Mouse (Mus musculus) cortical plate, adult 2 months (tissue): ENCODE results near the gene Arpc1b. TPM values are rescaled to one million over a fixed set of nuclear protein-coding genes. Genes with fewer than 3 reads are reported as not detected.

Experiments
- H3K27ac ChIP-seq: fragments of 200-500 bp; 2 replicates; pipeline ENCODE4 v1.5.1; 2012; ENCODE audit warnings: low read length, control low read depth, inconsistent platforms; ENCODE audit not compliant: insufficient read depth
- H3K4me1 ChIP-seq: fragments of 200-500 bp; 2 replicates; pipeline ENCODE4 v1.6.1; 2011; ENCODE audit warnings: low read length; ENCODE audit not compliant: control insufficient read depth, insufficient read depth
- H3K4me3 ChIP-seq: fragments of 200-500 bp; 2 replicates; pipeline ENCODE4 v1.5.1; 2011; ENCODE audit warnings: mild to moderate bottlenecking, low read length, control low read depth; ENCODE audit not compliant: insufficient read depth
- CTCF ChIP-seq: fragments of 200-500 bp; IDR thresholded peaks from 2 replicates; pipeline ENCODE4 v1.5.1; 2011; ENCODE audit warnings: mild to moderate bottlenecking, control low read depth, low read length; ENCODE audit not compliant: insufficient read depth; ENCODE audit errors: extremely low read depth
- POLR2A ChIP-seq: fragments of 200-500 bp; IDR thresholded peaks from 2 replicates; pipeline ENCODE4 v1.6.1; 2011; ENCODE audit warnings: mild to moderate bottlenecking, low read length, control low read depth; ENCODE audit not compliant: insufficient read depth; ENCODE audit errors: extremely low read depth
- polyA plus RNA-seq: library from polyadenylated mRNA; depleted of rRNA; stranded (reverse); fragments of >200 nt; gene quantifications from 2 replicates; pipeline ENCODE4 v1.2.3, GENCODE M21; 2012

The Arpc1b gene
- polyA plus RNA-seq, 1 experiment, result 84.6 TPM

DNA sequence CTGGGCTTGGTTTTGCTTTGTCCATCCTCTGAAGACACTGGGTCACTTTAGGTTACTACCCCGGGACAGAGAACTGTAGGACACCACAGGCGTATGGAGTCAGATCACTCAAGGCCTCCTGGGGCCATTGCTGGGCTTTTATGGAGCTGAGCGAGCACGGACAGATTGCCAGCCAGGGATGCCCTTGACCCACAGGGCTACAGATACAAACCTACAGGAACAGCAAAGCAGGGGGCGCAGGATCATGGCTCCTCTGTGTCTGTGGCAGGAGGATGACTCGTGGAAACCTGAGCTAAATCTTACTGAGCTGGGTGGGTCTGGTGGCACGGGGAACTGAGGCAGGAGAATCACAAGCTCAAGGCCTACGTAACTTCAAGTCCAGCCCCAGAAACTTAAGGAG lies 1.4 kb upstream of the Arpc1b start:
- Histone ChIP-seq H3K4me3 (no peak overlapping the region), H3K4me1 (no peaks in the 10 kb centered on the region), H3K27ac (no peak overlapping the region)
- no peak for TF ChIP-seq POLR2A
- no peak for TF ChIP-seq CTCF

DNA sequence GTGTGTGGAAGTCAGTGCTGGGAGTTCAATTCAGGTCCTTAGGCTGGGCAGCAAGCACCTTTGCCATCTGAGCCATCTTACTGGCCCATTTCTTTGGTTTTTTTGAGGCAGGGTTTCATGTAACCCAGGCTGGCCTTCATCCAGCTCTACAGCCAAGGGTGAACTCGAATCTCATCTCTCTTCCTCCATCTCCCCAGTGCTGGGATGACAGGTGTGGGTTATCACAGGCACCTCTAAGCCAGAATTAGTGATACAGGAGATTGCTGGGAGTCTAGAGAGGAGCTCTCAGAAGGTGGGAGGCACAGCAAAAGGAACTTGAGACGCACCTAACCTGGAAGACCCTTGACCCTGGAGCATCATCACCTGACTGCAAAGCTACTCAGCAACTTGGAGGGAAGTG lies 599 bp upstream of the Arpc1b start:
- Histone ChIP-seq H3K4me3 (no peak overlapping the region), H3K27ac (no peak overlapping the region), H3K4me1 (no peaks in the 10 kb centered on the region)
- TF ChIP-seq CTCF (no peak), POLR2A (no peak)

DNA sequence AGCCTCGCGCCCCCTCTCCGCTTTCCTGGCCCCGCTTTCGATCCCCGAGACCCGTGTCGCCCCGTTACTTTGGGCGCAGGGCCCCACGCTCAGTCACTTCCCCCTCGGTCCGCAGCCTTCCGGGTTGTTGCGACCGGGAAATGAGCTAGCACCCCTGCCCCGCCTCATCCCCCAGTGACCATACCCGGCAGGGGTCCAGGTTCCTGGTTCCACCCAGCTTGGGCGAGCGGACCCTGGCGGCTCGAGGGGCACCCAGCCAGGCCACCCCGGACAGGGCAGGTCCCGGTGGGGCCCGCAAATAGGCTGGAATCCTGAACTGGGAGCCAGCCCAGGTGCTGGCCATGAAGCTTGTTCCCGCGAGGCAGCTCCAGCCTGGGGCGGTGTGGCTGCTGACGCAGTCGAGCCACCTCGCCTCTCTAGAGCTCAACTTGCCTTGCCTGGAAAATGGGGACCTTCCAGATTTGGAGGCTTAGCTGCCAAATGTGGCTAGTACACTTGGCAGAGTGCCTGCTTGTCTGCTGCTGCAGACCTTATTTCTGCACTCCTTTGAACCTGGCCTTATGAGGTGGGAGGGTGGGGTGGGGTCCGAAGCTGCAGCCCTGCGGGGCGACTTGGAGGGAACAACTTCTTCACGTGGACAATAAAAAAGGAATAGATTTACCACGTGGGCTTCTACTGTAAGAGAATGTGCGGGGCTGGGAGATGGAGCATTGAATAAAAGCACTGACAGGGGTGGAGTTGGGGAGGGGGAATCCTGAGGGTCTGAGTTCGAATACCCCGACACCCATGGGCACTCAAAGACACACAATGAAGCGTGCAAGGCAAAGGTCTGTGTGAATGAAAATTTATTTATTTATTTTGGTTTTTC lies 825 bp downstream of the Arpc1b start:
- no peaks in the 10 kb centered on the region for H3K4me1 ChIP-seq
- H3K27ac ChIP-seq, result peak overlapping the region; percentile 67
- no peak for TF ChIP-seq CTCF
- TF ChIP-seq POLR2A, result no peak
- H3K4me3 ChIP-seq, result peak overlapping the region; percentile 61

DNA sequence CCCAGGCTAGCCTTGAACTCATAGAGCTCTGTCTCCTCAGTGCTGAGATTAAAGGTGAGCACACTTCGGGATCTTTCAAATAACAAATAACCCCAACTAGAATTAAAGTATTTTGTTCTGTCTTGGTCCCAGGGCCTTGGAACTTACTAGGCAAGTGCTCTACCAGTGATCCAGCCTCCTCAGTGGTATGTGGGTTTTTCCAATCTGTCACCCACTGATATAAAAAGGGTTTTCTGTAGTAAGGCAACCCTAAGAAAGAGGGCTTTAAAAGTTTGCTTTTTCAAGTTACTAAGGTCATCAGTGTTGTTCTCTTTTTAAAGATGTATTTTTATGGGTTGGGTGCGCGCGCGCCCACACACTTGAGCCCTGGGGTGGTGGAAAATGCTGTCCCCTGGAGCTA lies 1.7 kb downstream of the Arpc1b start:
- Histone ChIP-seq H3K4me1 (no peaks in the 10 kb centered on the region), H3K4me3 (no peak overlapping the region), H3K27ac (0 out of 2 replicates have a peak overlapping the region, but pooled peaks have one; percentile 5)
- TF ChIP-seq CTCF, result no peak
- TF ChIP-seq POLR2A, result no peak

DNA sequence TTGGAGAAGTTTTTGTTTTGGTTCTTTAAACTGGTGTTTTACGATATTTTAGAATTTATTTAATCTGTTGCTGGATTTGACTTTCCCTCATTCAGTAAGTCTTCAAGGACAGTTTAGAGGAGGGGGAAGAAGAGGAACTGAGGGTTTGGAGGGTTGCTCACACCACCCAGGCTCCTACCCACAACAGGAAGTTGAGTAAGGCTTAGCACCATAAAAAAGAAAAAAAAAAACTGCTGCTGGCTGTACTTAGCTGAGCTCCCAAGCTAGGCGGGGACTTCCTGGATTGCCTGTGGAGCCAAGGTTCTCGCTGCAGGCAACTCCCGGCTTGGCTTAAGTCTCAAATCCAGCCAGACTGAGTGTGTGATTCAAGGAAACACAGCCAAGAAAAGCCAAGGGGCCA lies 2.3 kb downstream of the Arpc1b start:
- Histone ChIP-seq H3K27ac (0 out of 2 replicates have a peak overlapping the region, but pooled peaks have one; percentile 5), H3K4me3 (no peak overlapping the region), H3K4me1 (no peaks in the 10 kb centered on the region)
- no peak for TF ChIP-seq CTCF
- TF ChIP-seq POLR2A, result no peak

DNA sequence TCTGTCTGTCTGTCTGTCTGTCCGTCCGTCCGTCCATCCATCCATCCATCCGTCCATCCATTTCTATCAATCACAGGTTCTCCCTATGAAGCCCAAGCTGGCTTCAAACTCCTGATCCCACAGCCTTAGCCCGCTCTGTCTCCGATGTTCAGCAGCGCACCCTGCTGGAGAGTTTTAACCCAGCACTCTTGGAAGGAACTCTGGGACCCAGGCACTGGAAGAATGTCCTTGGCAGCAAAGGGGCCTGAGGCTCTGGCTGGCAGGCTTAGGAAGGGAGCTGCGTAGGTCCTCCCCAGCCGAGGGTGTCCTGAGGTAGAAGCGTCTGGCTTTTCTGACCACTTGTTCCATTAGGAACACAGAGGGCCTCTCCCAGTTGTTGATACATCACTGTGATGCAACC lies 2.9 kb downstream of the Arpc1b start:
- H3K4me1 ChIP-seq, result no peaks in the 10 kb centered on the region
- H3K4me3 ChIP-seq, result no peak overlapping the region
- TF ChIP-seq CTCF (peak; percentile 45), POLR2A (no peak)
- H3K27ac ChIP-seq, result peak overlapping the region; percentile 24; the same call in 1 of the 2 replicates

DNA sequence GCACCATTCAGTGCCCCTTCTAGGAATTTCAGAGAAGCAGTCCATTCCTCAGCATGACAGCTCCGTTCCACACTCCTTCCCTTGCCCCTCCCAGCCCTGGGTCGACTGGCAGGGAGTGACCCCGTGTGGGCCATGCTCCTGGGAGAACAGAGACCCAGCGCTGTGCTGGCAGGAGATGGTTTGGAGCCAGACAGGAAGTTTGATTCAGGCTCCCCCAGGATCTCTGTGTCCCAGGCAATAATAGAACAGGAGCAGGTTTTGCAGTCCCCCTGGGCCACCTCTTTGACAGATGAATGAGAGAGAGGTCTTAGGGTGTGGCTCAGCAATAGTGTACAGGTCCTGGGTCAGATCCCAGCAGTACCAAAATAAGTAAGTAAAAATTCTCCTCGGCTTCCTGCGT lies 4.0 kb downstream of the Arpc1b start:
- TF ChIP-seq POLR2A, result no peak
- no peak for TF ChIP-seq CTCF
- no peak overlapping the region for H3K4me3 ChIP-seq
- no peaks in the 10 kb centered on the region for H3K4me1 ChIP-seq
- H3K27ac ChIP-seq, result no peak overlapping the region

DNA sequence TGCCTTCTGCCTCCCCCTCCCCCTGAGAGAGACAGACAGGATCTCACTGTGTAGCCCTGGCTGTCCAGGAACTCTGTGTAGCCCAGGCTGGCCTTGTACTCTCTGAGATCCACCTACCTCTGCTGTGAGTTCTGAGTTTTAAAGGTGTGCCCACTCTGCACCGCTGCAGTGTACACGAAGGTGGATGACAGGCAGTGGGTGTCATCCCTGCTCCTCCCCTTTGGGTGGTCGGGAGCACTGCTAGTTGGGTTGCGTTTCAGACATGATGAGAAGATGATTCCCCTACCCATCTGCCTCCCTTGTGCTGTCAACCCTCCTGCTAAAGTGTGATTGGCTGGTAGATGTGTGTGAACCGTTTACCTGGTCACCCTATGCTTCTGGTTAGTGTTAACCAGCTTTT lies 4.4 kb downstream of the Arpc1b start:
- TF ChIP-seq CTCF, result no peak
- no peak for TF ChIP-seq POLR2A
- Histone ChIP-seq H3K4me3 (no peak overlapping the region), H3K27ac (no peak overlapping the region), H3K4me1 (no peaks in the 10 kb centered on the region)

DNA sequence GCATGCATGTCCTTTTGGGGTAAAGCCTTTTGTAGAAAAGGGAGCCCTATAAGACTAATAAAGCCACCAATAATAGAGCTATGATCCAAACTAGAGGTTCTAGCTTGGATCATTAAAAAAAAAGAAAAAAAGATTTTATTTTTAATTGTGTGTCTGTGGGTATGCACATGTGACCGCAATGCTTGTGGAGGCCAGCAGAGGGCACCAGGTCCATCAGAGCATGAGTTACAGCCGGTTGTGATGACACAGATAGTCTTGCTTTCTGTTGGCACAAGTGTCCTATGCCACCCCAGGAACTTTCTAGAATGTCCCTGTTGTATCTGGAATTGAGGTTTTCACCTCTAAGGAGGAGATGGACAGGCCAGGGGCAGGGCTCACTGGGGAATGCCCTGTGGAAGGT lies 5.4 kb downstream of the Arpc1b start:
- H3K4me3 ChIP-seq, result no peak overlapping the region
- no peaks in the 10 kb centered on the region for H3K4me1 ChIP-seq
- TF ChIP-seq POLR2A, result no peak
- TF ChIP-seq CTCF, result peak; percentile 9; the same call in 1 of the 2 replicates
- H3K27ac ChIP-seq, result no peak overlapping the region

DNA sequence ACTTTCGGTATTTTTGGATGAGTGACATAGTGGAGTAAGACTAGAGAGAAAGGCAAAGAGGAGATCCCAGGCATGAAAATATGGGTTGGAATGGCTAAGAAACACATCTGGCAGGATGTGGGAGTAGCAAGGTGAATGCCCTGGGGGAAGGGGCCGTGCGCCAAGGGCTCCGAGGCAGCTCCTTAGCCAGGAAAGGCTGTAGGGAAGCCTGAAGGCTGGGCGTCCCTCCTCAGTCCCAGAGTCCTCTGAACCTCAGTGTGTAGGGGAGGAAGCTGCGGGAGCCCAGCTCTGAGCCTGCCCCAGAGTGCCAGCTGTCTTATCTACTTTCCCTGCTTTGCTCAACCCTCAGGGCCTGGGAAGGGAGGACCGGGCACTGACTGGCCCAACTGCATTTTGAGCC lies 6.9 kb downstream of the Arpc1b start:
- TF ChIP-seq CTCF, result no peak
- TF ChIP-seq POLR2A, result no peak
- Histone ChIP-seq H3K4me3 (no peak overlapping the region), H3K27ac (no peak overlapping the region), H3K4me1 (no peaks in the 10 kb centered on the region)
